Mouse (Mus musculus) embryonic facial prominence, embryonic 11.5 days (tissue): Measurements from ENCODE around the gene Isg20l2. TPM values are rescaled to one million over a fixed set of nuclear protein-coding genes. Genes with fewer than 3 reads are reported as not detected.

ENCODE experiments used
- ATAC-seq: fragments of 200-750 bp; cut with Nextera tagmentation; replicated peaks from 2 replicates; pipeline ENCODE4 v1.8.0; 2017; ENCODE audit warnings: low read depth; ENCODE audit not compliant: insufficient number of reproducible peaks, low FRiP score, low TSS enrichment
- DNase-seq: peaks from one replicate; pipeline ENCODE4 v3.0.0-alpha.2; 2015; ENCODE audit warnings: low spot score
- H3K27ac ChIP-seq: fragments of 300-500 bp; sonication (generic); replicated peaks from 2 replicates; pipeline ENCODE4 v1.5.1; 2014; ENCODE audit warnings: mild to moderate bottlenecking, low read depth, low read length, control low read depth
- H3K27me3 ChIP-seq: fragments of 300-500 bp; sonication (generic); 2 replicates; pipeline ENCODE4 v1.6.1; 2014; ENCODE audit warnings: mild to moderate bottlenecking, low read length, moderate library complexity, mixed read lengths; ENCODE audit not compliant: control insufficient read depth, insufficient read depth
- H3K36me3 ChIP-seq: fragments of 300-500 bp; sonication (generic); replicated peaks from 2 replicates; pipeline ENCODE4 v1.6.1; 2014; ENCODE audit warnings: low read depth, mild to moderate bottlenecking, low read length, moderate library complexity, mixed read lengths; ENCODE audit not compliant: control insufficient read depth, insufficient read depth
- H3K4me1 ChIP-seq: fragments of 300-500 bp; sonication (generic); 2 replicates; pipeline ENCODE4 v1.6.1; 2014; ENCODE audit warnings: low read length, mixed read lengths; ENCODE audit not compliant: control insufficient read depth, insufficient read depth
- H3K4me2 ChIP-seq: fragments of 300-500 bp; sonication (generic); 2 replicates; pipeline ENCODE4 v1.6.1; 2014; ENCODE audit warnings: low read depth, mild to moderate bottlenecking, control low read depth, low read length, moderate library complexity
- H3K4me3 ChIP-seq: fragments of 300-500 bp; sonication (generic); 2 replicates; pipeline ENCODE4 v1.5.1; 2014; ENCODE audit warnings: low read depth, low read length, control low read depth
- H3K9ac ChIP-seq: fragments of 300-500 bp; sonication (generic); replicated peaks from 2 replicates; pipeline ENCODE4 v1.6.1; 2014; ENCODE audit warnings: mild to moderate bottlenecking, control low read depth, low read length
- H3K9me3 ChIP-seq: fragments of 300-500 bp; sonication (generic); replicated peaks from 2 replicates; pipeline ENCODE4 v1.6.1; 2016; ENCODE audit warnings: mild to moderate bottlenecking, low read length, inconsistent platforms, mixed read lengths; ENCODE audit not compliant: control insufficient read depth
- WGBS: fragments of 180-500 bp; shearing (Covaris S2); extraction: QIAGEN DNeasy Blood & Tissue Kit; methylation state at CpG from one replicate; pipeline ENCODE4 v1.1.7; 2014; 5-methylcytosine and 5-hydroxymethylcytosine counted together
- polyA plus RNA-seq: library from polyadenylated mRNA; unstranded; fragments of >200 nt; fragmentation: Nextera tagmentation; extraction: Ambion mirVana; gene quantifications from 2 replicates; pipeline ENCODE4 v1.2.1, GENCODE M21; 2014

Gene Isg20l2
- polyA plus RNA-seq, 1 experiment from 2014 or later: 52.3 TPM

GRCm38 (mm10) chr3:87934026-87934425 is 3.9 kb downstream of the Isg20l2 start:
- 85% methylated on average over 5 of the region's 5 CpGs for WGBS
- H3K27me3 ChIP-seq: no peaks in the 10 kb centered on the region
- no peak overlapping the region for H3K9ac ChIP-seq
- H3K4me3 ChIP-seq: no peak overlapping the region
- no peak overlapping the region for H3K27ac ChIP-seq
- H3K36me3 ChIP-seq: peaks cover 4% of the 10 kb centered on the region
- ATAC-seq: no peak
- no peaks in the 10 kb centered on the region for H3K9me3 ChIP-seq
- H3K4me2 ChIP-seq: no peak overlapping the region
- no peak for DNase-seq
- no peaks in the 10 kb centered on the region; the same call in 1 of the 2 replicates for H3K4me1 ChIP-seq

DNA sequence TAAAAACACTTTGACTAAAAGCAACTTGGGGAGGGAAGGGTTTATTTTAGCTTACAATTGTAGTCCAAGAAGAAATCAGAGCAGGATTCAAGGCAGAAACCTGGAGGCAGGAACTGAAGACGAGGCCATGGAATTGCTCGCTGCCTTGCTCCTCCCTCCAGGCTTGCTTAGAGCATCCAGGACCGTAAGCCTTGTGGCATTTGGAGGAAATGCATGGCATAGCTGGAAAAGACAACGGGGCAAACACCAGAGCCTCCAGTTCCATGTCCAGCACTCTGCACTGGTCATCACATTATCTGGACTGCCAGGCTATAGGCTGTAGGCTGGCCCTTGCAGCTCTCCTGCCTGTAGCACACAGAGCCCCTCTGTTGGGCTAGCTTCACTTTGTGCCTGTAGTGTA is 4.4 kb downstream of the Isg20l2 start:
- H3K4me3 ChIP-seq: no peak overlapping the region
- H3K4me1 ChIP-seq: no peaks in the 10 kb centered on the region
- WGBS: 72% methylated on average over 4 of the region's 4 CpGs
- DNase-seq (no peak), ATAC-seq (no peak)
- H3K27me3 ChIP-seq: no peaks in the 10 kb centered on the region
- H3K9me3 ChIP-seq: no peaks in the 10 kb centered on the region
- H3K4me2 ChIP-seq: no peak overlapping the region
- no peak overlapping the region for H3K27ac ChIP-seq
- H3K36me3 ChIP-seq: peaks cover 8% of the 10 kb centered on the region
- H3K9ac ChIP-seq: no peak overlapping the region

GRCm38 (mm10) chr3:87935201-87935600 is 5.1 kb downstream of the Isg20l2 start:
- WGBS: 86% methylated on average over 4 of the region's 4 CpGs
- DNase-seq (no peak), ATAC-seq (no peak)
- no peak overlapping the region for H3K4me2 ChIP-seq
- H3K4me3 ChIP-seq: no peak overlapping the region
- H3K4me1 ChIP-seq: no peaks in the 10 kb centered on the region
- H3K27me3 ChIP-seq: no peaks in the 10 kb centered on the region
- peaks cover 8% of the 10 kb centered on the region for H3K36me3 ChIP-seq
- H3K9me3 ChIP-seq: no peaks in the 10 kb centered on the region
- H3K9ac ChIP-seq: no peak overlapping the region
- no peak overlapping the region for H3K27ac ChIP-seq

GRCm38 (mm10) chr3:87935776-87936175 is 5.7 kb downstream of the Isg20l2 start:
- Histone ChIP-seq H3K9me3 (no peaks in the 10 kb centered on the region), H3K4me1 (no peaks in the 10 kb centered on the region), H3K4me2 (no peak overlapping the region), H3K27me3 (no peaks in the 10 kb centered on the region), H3K36me3 (peaks cover 8% of the 10 kb centered on the region), H3K27ac (no peak overlapping the region), H3K9ac (no peak overlapping the region), H3K4me3 (no peak overlapping the region)
- DNase-seq: peak; percentile 92
- ATAC-seq: peak; percentile 32; the same call in 1 of the 2 replicates
- 94% methylated on average over 2 of the region's 2 CpGs for WGBS

DNA sequence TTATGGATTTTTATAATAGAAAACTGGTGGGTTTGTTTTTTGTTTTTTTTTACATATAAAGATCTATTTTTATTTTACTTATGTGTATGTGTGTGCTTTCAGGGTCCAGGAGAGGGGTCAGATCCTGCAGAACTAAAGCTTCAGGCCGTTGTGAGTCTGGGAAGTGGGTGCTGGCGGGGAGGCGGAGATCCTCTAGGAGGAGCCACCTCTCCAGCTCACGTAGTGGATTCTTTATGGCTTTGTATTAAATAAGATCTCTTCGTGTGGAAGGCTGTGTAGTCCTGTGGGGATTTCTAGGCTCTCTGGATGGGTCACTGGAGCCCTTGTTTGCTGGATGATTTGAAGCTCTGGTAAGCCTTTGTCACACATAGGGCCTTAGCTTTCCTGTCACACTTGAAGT is 10.5 kb downstream of the Isg20l2 start:
- H3K9me3 ChIP-seq: no peaks in the 10 kb centered on the region
- 69% methylated on average over 5 of the region's 5 CpGs for WGBS
- H3K4me1 ChIP-seq: peaks cover 12% of the 10 kb centered on the region
- no peak overlapping the region for H3K9ac ChIP-seq
- H3K4me3 ChIP-seq: no peak overlapping the region
- no peak overlapping the region for H3K4me2 ChIP-seq
- ATAC-seq (no peak), DNase-seq (no peak)
- peaks cover 9% of the 10 kb centered on the region for H3K36me3 ChIP-seq
- H3K27ac ChIP-seq: no peak overlapping the region
- H3K27me3 ChIP-seq: no peaks in the 10 kb centered on the region

GRCm38 (mm10) chr3:87942471-87942870 is 12.4 kb downstream of the Isg20l2 start:
- WGBS: 89% methylated on average over 2 of the region's 2 CpGs
- ATAC-seq (no peak), DNase-seq (no peak)
- peaks cover 28% of the 10 kb centered on the region for H3K4me1 ChIP-seq
- no peak overlapping the region for H3K9ac ChIP-seq
- H3K4me3 ChIP-seq: no peak overlapping the region
- H3K27me3 ChIP-seq: no peaks in the 10 kb centered on the region
- H3K36me3 ChIP-seq: peaks cover 9% of the 10 kb centered on the region
- no peaks in the 10 kb centered on the region for H3K9me3 ChIP-seq
- no peak overlapping the region for H3K27ac ChIP-seq
- H3K4me2 ChIP-seq: no peak overlapping the region

GRCm38 (mm10) chr3:87943586-87943985 is 13.5 kb downstream of the Isg20l2 start:
- Histone ChIP-seq H3K4me2 (no peak overlapping the region), H3K36me3 (peaks cover 9% of the 10 kb centered on the region; the same call in 1 of the 2 replicates), H3K9me3 (no peaks in the 10 kb centered on the region), H3K27ac (no peak overlapping the region), H3K9ac (no peak overlapping the region), H3K27me3 (no peaks in the 10 kb centered on the region), H3K4me3 (no peak overlapping the region), H3K4me1 (peaks cover 32% of the 10 kb centered on the region)
- WGBS: 86% methylated on average over 7 of the region's 7 CpGs
- no peak for ATAC-seq
- no peak for DNase-seq

DNA sequence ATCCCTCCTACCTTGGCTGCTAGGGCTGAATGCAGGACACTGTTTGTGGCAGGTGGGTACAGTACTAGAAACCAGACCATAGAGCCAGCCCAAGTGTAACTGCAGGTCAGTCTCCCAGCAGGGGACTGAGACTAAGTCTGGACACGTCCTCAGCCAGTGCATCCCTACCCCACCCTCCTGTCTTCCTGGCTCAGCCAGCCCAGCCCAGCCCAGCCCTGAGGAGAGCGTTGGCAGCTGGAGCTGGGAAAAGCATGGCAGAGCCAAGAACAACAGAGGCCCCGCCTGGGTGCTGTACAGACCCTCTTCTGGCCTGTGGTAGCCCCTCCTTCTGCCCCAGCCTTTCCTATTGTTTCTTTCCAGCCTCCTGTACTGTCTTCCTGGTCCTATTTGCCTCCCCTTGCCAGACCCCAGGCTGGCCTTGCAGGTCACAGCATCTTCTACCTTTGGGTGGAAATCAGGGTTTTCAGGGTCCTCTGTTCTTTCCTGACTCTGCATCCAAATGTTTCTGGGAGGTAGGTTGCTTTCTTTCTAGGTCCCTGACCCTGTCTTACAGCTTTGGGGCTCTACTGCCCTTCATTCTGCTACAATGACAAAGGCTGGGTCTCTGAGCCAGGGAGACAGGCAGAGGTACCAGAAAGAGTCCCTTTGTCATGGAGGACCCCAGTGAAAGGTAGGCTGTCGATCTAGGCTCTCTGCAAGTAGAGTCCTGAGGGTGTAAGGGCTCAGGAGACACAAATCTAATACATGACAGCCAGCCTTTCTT is 14.9 kb downstream of the Isg20l2 start:
- Histone ChIP-seq H3K27ac (peak overlapping the region; percentile 96), H3K4me3 (no peak overlapping the region), H3K27me3 (no peaks in the 10 kb centered on the region)

More for the DNA sequence above, 14.9 kb downstream of the Isg20l2 start:
- Histone ChIP-seq H3K9me3 (no peaks in the 10 kb centered on the region), H3K9ac (peak overlapping the region; percentile 30), H3K4me1 (peaks cover 32% of the 10 kb centered on the region), H3K4me2 (no peak overlapping the region), H3K36me3 (peaks cover 3% of the 10 kb centered on the region; the same call in 1 of the 2 replicates)
- 23% methylated on average over 4 of the region's 4 CpGs for WGBS
- ATAC-seq (0 out of 2 replicates have a peak, but pooled peaks have one; percentile 3), DNase-seq (no peak)
